Mouse (Mus musculus) myocyte (in vitro differentiated cells): ENCODE results near the gene Rasgrf1.

Source experiments
- E2F4 ChIP-seq: IDR thresholded peaks from one replicate; pipeline ENCODE4 v1.6.1; 2011; ENCODE audit warnings: mild to moderate bottlenecking, control low read depth, moderate library complexity; ENCODE audit not compliant: insufficient read depth
- MAX ChIP-seq: IDR thresholded peaks from one replicate; pipeline ENCODE4 v1.6.1; 2011; ENCODE audit warnings: low read depth, mild to moderate bottlenecking, control low read depth
- MYOD1 ChIP-seq, 3 experiments: IDR thresholded peaks; one replicate each; pipeline ENCODE4 v1.6.1; 2011; ENCODE audit warnings: control low read depth in 2 of 3, low read depth in 2 of 3, mild to moderate bottlenecking in 2 of 3, moderate library complexity in 1 of 3; ENCODE audit not compliant: insufficient read length in 2 of 3, control insufficient read depth in 1 of 3
- POLR2A ChIP-seq: IDR thresholded peaks from one replicate; pipeline ENCODE4 v1.6.1; 2011; ENCODE audit warnings: low read depth, mild to moderate bottlenecking, control low read depth, moderate library complexity; ENCODE audit not compliant: insufficient read length
- TCF12 ChIP-seq: IDR thresholded peaks from one replicate; pipeline ENCODE4 v1.6.1; 2011; ENCODE audit warnings: mild to moderate bottlenecking, control low read depth; ENCODE audit not compliant: poor library complexity, insufficient read depth, severe bottlenecking
- USF1 ChIP-seq: IDR thresholded peaks from one replicate; pipeline ENCODE4 v1.6.1; 2011; ENCODE audit warnings: low read depth, mild to moderate bottlenecking, control low read depth, moderate library complexity

DNA sequence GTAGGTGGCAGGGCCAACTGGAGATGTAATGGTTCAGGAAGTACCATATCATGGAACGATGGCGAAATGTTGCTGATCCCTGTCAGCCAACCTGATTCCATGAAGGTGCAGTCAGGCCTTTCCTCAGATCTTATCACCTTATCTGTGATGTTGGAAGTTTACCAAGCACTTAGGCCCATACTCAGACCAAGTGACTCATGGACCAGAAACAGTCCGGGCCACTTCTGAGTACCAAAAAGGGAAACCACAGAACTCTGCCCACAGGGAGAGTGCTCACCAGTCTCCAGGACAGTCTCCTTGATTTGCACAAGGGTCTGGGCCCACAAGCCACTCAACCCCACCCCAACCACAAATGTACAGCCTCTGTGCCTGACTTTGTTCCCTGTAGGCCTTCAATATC is 126.1 kb downstream of the Rasgrf1 start:
- no peak for TF ChIP-seq E2F4
- TF ChIP-seq POLR2A, result no peak
- no peak for TF ChIP-seq USF1
- no peak for TF ChIP-seq MAX
- no peak for TF ChIP-seq MYOD1 (IDR thresholded peaks at IDR 0.05; ENCODE audit: control insufficient read depth in 1 of 3, insufficient read length in 2 of 3, low read depth in 2 of 3)
- no peak for TF ChIP-seq TCF12
